Mouse (Mus musculus) liver, adult 2 months (tissue): Measurements from ENCODE around the gene Pfdn6. TPM values are rescaled to one million over a fixed set of nuclear protein-coding genes. Genes with fewer than 3 reads are reported as not detected.

Experiments used
- DNase-seq: peaks from one replicate; pipeline ENCODE4 v3.0.0-alpha.2; 2011; ENCODE audit warnings: low read depth, low spot score; ENCODE audit errors: extremely low read depth
- H3K27ac ChIP-seq: fragments of 200-500 bp; replicated peaks from 2 replicates; pipeline ENCODE4 v1.5.1; 2012; ENCODE audit warnings: low read depth, mild to moderate bottlenecking, control low read depth, inconsistent platforms, low read length; ENCODE audit not compliant: insufficient read depth
- H3K27me3 ChIP-seq: fragments of 200-500 bp; 2 replicates; pipeline ENCODE4 v1.6.1; 2012; ENCODE audit warnings: mild to moderate bottlenecking, moderate library complexity, low read length, inconsistent platforms; ENCODE audit not compliant: control insufficient read depth, insufficient read depth
- H3K36me3 ChIP-seq: fragments of 200-500 bp; 2 replicates; pipeline ENCODE4 v1.6.1; 2012; ENCODE audit warnings: low read length, inconsistent platforms; ENCODE audit not compliant: control insufficient read depth, insufficient read depth
- H3K4me1 ChIP-seq: fragments of 200-500 bp; 2 replicates; pipeline ENCODE4 v1.6.1; 2011; ENCODE audit warnings: low read length; ENCODE audit not compliant: control insufficient read depth, insufficient read depth
- H3K4me3 ChIP-seq: fragments of 200-500 bp; 2 replicates; pipeline ENCODE4 v1.5.1; 2011; ENCODE audit warnings: low read depth, mild to moderate bottlenecking, control low read depth, low read length, moderate library complexity; ENCODE audit not compliant: insufficient read depth
- H3K79me2 ChIP-seq: fragments of 200-500 bp; 2 replicates; pipeline ENCODE4 v1.6.1; 2012; ENCODE audit warnings: inconsistent platforms, mild to moderate bottlenecking, low read length, moderate library complexity; ENCODE audit not compliant: control insufficient read depth, insufficient read depth
- H3K9ac ChIP-seq: fragments of 200-500 bp; 2 replicates; pipeline ENCODE4 v1.6.1; 2012; ENCODE audit warnings: low read depth, mild to moderate bottlenecking, control low read depth, inconsistent platforms, low read length
- CTCF ChIP-seq: fragments of 200-500 bp; IDR thresholded peaks from 2 replicates; pipeline ENCODE4 v1.5.1; 2011; ENCODE audit warnings: low read depth, low read length, control low read depth
- POLR2A ChIP-seq: fragments of 200-500 bp; IDR thresholded peaks from 2 replicates; pipeline ENCODE4 v1.6.1; 2011; ENCODE audit warnings: low read length, control low read depth; ENCODE audit not compliant: insufficient read depth; ENCODE audit errors: extremely low read depth
- WGBS: fragments of 180-500 bp; shearing (Covaris S2); methylation state at CpG from one replicate; pipeline ENCODE4 v1.1.7; 2018; 5-methylcytosine and 5-hydroxymethylcytosine counted together
- polyA plus RNA-seq: library from polyadenylated mRNA; depleted of rRNA; stranded (reverse); fragments of >200 nt; gene quantifications from 2 replicates; pipeline ENCODE4 v1.2.3, GENCODE M21; 2012
- total RNA-seq: library from RNA; depleted of rRNA; stranded (reverse); fragments of >200 nt; gene quantifications from 2 replicates; pipeline ENCODE4 v1.2.3, GENCODE M21; 2014

The Pfdn6 gene
- total and polyA plus RNA-seq, 2 experiments = 15.5 to 40.8 TPM

GRCm38 (mm10) chr17:33950131-33950625 lies 10.0 kb upstream of the Pfdn6 start:
- no peaks in the 10 kb centered on the region for H3K27me3 ChIP-seq
- WGBS = 84% methylated on average over 10 of the region's 10 CpGs
- H3K4me1 ChIP-seq = peaks cover 9% of the 10 kb centered on the region
- H3K79me2 ChIP-seq = peaks cover 3% of the 10 kb centered on the region; the same call in 1 of the 2 replicates
- no peak for TF ChIP-seq CTCF
- no peak for TF ChIP-seq POLR2A
- no peak overlapping the region for H3K27ac ChIP-seq
- H3K4me3 ChIP-seq = no peak overlapping the region
- no peak for DNase-seq
- peaks cover 16% of the 10 kb centered on the region for H3K36me3 ChIP-seq
- no peak overlapping the region for H3K9ac ChIP-seq

GRCm38 (mm10) chr17:33948905-33949537 lies 8.9 kb upstream of the Pfdn6 start:
- no peaks in the 10 kb centered on the region for H3K27me3 ChIP-seq
- H3K4me1 ChIP-seq = peaks cover 9% of the 10 kb centered on the region
- TF ChIP-seq POLR2A = no peak
- no peak for TF ChIP-seq CTCF
- no peak overlapping the region for H3K27ac ChIP-seq
- DNase-seq = no peak
- H3K79me2 ChIP-seq = no peaks in the 10 kb centered on the region; the same call in 1 of the 2 replicates
- 73% methylated on average over 19 of the region's 19 CpGs for WGBS
- H3K9ac ChIP-seq = no peak overlapping the region
- H3K4me3 ChIP-seq = no peak overlapping the region
- H3K36me3 ChIP-seq = peaks cover 18% of the 10 kb centered on the region

- WGBS = 58% methylated on average over 22 of the region's 22 CpGs
- Histone ChIP-seq H3K27me3 (no peaks in the 10 kb centered on the region), H3K4me1 (peaks cover 5% of the 10 kb centered on the region), H3K4me3 (no peak overlapping the region), H3K27ac (no peak overlapping the region), H3K9ac (no peak overlapping the region), H3K36me3 (peaks cover 15% of the 10 kb centered on the region), H3K79me2 (no peaks in the 10 kb centered on the region; the same call in 1 of the 2 replicates)
- TF ChIP-seq CTCF (no peak), POLR2A (no peak)
- peak; percentile 50 for DNase-seq
Observed at GRCm38 (mm10) chr17:33948090-33948904, 8.2 kb upstream of the Pfdn6 start.

- Histone ChIP-seq H3K27me3 (no peaks in the 10 kb centered on the region), H3K27ac (no peak overlapping the region), H3K36me3 (peaks cover 9% of the 10 kb centered on the region; the same call in 1 of the 2 replicates), H3K4me1 (peaks cover 3% of the 10 kb centered on the region; the same call in 1 of the 2 replicates), H3K79me2 (no peaks in the 10 kb centered on the region), H3K4me3 (no peak overlapping the region), H3K9ac (no peak overlapping the region)
- WGBS = 57% methylated on average over 10 of the region's 10 CpGs
- TF ChIP-seq CTCF (no peak), POLR2A (no peak)
- DNase-seq = peak; percentile 55
Observed at GRCm38 (mm10) chr17:33947430-33948089, 7.4 kb upstream of the Pfdn6 start.

- H3K4me3 ChIP-seq = no peak overlapping the region
- 91% methylated on average over 15 of the region's 15 CpGs for WGBS
- TF ChIP-seq POLR2A (no peak), CTCF (no peak)
- H3K27ac ChIP-seq = no peak overlapping the region
- no peaks in the 10 kb centered on the region for H3K27me3 ChIP-seq
- H3K36me3 ChIP-seq = peaks cover 1% of the 10 kb centered on the region; the same call in 1 of the 2 replicates
- H3K79me2 ChIP-seq = peaks cover 11% of the 10 kb centered on the region; the same call in 1 of the 2 replicates
- peaks cover 10% of the 10 kb centered on the region; the same call in 1 of the 2 replicates for H3K4me1 ChIP-seq
- DNase-seq = no peak
- H3K9ac ChIP-seq = no peak overlapping the region
Observed at GRCm38 (mm10) chr17:33943454-33943853, 3.3 kb upstream of the Pfdn6 start.
